Mouse (Mus musculus): ENCODE results near the gene Mepce. TPM values are rescaled to one million over a fixed set of nuclear protein-coding genes. Genes with fewer than 3 reads are reported as not detected.
"Not testable (repeated sequence)": the region's sequence is repeated elsewhere in the genome, so short reads cannot be mapped to it uniquely, and the experiment has no call there.

Mepce gene
- polyA plus RNA-seq (2016; fragmentation: Nextera tagmentation; extraction: Ambion mirVana) = 12.5 and 14.2 TPM in 2 replicates

DNA sequence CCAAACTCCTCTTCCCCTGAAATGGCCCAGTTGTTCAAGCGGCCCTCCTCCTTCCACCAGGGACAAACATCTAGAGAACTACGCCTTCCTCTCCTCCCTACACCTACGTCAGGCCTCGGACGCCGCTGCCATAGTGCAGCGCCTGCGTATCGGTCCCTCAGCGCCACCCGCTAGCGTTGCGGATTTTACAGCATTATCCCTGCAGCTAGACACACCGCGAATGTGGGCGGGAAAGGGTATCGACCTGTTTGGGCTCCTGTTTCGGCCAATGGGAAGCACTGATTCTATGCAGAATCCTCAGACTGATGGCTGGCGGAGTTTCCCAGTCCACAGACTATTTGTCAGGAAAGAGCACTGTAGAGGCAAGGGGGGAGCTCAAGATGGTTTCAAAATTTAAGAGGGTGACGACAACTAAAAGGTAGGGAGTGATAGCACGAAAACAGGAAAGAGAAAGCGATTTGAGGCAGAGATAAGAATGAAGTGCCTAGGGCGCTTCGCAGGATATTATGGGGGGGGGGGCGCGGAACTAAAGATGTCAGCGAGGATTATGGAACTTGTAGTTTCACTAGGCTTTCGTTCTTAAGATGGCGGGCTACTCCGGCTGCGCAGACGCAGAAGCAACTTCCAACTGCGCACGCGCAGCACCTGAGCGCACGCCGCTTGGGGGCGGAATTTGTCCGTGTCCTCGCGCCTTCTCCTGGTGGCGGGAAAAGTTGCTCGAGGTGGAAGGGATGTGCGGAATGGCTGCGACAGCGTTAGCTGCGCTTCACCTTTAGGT is at the start of gene Mepce, which contains the start of gene Zcwpw1:
Gene Mepce (minus strand): TSS at position 505 of the 778 bp plus-strand sequence.
Gene Zcwpw1 (plus strand): TSS at position 648 of the 778 bp plus-strand sequence.
- Histone ChIP-seq H3K9ac (replicated peaks) (peak within 1 kb of the TSS; percentile 93), H3K27ac (peak within 1 kb of the TSS; percentile 98), H3K4me1 (replicated peaks) (peaks cover 30% of the 10 kb centered on the region), H3K9me3 (no peaks in the 10 kb centered on the region), H3K4me2 (peak within 1 kb of the TSS; percentile 88), H3K36me3 (peaks cover 27% of the 10 kb centered on the region), H3K27me3 (no peaks in the 10 kb centered on the region), H3K4me3 (replicated peaks) (peak within 1 kb of the TSS; percentile 88)
- peak; percentile 50 for ATAC-seq (ENCODE audit: insufficient number of reproducible peaks, insufficient read depth, low FRiP score, low TSS enrichment, low read depth)
- under 1% methylated on average over 48 of the region's 48 CpGs for WGBS

GRCm38 (mm10) chr5:137837110-137837509 is 49.7 kb upstream of the Mepce start:
- H3K4me1 ChIP-seq (replicated peaks); H3K27me3 ChIP-seq; H3K4me2 ChIP-seq; H3K9ac ChIP-seq (replicated peaks); H3K9me3 ChIP-seq; ATAC-seq (ENCODE audit: insufficient number of reproducible peaks, insufficient read depth, low FRiP score, low TSS enrichment, low read depth); H3K36me3 ChIP-seq; H3K4me3 ChIP-seq (replicated peaks); H3K27ac ChIP-seq: not testable (repeated sequence)

DNA sequence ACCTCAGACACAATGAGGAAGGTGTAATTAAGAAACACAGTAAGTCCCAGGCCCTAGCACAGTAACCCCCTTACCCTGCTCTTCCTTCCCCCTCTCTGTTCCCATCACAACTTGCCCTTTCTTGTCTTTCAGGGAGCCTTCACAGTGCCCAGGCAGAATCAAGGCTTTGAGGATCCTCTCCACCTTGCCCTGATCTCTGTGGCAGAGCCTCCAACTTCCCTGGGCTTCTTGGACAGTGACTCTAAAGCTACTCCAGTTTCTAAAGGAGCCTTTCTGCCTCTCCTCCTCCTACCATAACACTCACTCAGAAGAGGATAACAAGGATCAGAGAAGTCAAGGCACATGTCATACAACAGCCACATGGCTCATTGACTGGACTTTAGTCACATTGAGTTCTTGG is 49.2 kb upstream of the Mepce start:
- Histone ChIP-seq H3K4me3 (replicated peaks) (no peak overlapping the region), H3K4me1 (replicated peaks) (no peaks in the 10 kb centered on the region), H3K9ac (replicated peaks) (no peak overlapping the region), H3K9me3 (no peaks in the 10 kb centered on the region), H3K36me3 (no peaks in the 10 kb centered on the region), H3K27ac (no peak overlapping the region), H3K27me3 (no peaks in the 10 kb centered on the region), H3K4me2 (no peak overlapping the region)
- ATAC-seq (ENCODE audit: insufficient number of reproducible peaks, insufficient read depth, low FRiP score, low TSS enrichment, low read depth) = no peak

- H3K9ac ChIP-seq (replicated peaks); H3K4me2 ChIP-seq; H3K27ac ChIP-seq; H3K36me3 ChIP-seq; H3K27me3 ChIP-seq; H3K9me3 ChIP-seq; H3K4me3 ChIP-seq (replicated peaks); ATAC-seq (ENCODE audit: insufficient number of reproducible peaks, insufficient read depth, low FRiP score, low TSS enrichment, low read depth); H3K4me1 ChIP-seq (replicated peaks): not testable (repeated sequence)
- WGBS = 56% methylated on average over 2 of the region's 2 CpGs
Observed at GRCm38 (mm10) chr5:137835966-137836520, 48.6 kb upstream of the Mepce start, which contains the start of gene Pilra. Pilra (minus strand) TSS chr5:137836281.

- no peak overlapping the region for H3K4me2 ChIP-seq
- H3K9me3 ChIP-seq = no peaks in the 10 kb centered on the region
- H3K4me3 ChIP-seq (replicated peaks) = no peak overlapping the region
- H3K4me1 ChIP-seq (replicated peaks) = no peaks in the 10 kb centered on the region
- no peak overlapping the region for H3K9ac ChIP-seq (replicated peaks)
- H3K36me3 ChIP-seq = no peaks in the 10 kb centered on the region
- no peak for ATAC-seq (ENCODE audit: insufficient number of reproducible peaks, insufficient read depth, low FRiP score, low TSS enrichment, low read depth)
- WGBS = 51% methylated on average over 4 of the region's 4 CpGs
- H3K27ac ChIP-seq = no peak overlapping the region
- no peaks in the 10 kb centered on the region for H3K27me3 ChIP-seq
Observed at GRCm38 (mm10) chr5:137833500-137833899, 46.0 kb upstream of the Mepce start.

DNA sequence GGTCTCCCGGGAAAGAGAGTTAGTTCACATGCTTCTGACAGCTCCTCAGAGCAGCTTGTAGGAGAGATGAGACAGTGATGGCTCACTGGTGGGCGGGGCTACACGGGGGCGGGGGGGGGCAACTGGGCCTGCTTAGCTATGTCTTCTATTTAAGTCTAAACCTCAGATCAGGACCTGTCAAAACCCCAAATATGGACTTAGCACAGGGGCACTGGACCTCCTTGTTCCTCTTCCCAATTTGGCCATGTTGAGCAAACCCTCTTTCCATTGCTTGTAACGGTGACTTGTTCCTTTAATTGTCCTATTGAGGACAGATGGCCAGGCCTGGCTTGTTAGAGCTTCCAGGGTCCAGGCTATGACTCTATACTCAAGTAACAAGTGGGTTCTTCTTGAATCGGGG is 44.1 kb upstream of the Mepce start:
- no peaks in the 10 kb centered on the region for H3K9me3 ChIP-seq
- 77% methylated on average over 6 of the region's 6 CpGs for WGBS
- no peak for ATAC-seq (ENCODE audit: insufficient number of reproducible peaks, insufficient read depth, low FRiP score, low TSS enrichment, low read depth)
- no peak overlapping the region for H3K9ac ChIP-seq (replicated peaks)
- H3K27me3 ChIP-seq = no peaks in the 10 kb centered on the region
- H3K27ac ChIP-seq = no peak overlapping the region
- no peaks in the 10 kb centered on the region for H3K36me3 ChIP-seq
- no peaks in the 10 kb centered on the region for H3K4me1 ChIP-seq (replicated peaks)
- H3K4me2 ChIP-seq = no peak overlapping the region
- H3K4me3 ChIP-seq (replicated peaks) = no peak overlapping the region

- H3K27ac ChIP-seq = no peak overlapping the region
- no peaks in the 10 kb centered on the region for H3K27me3 ChIP-seq
- H3K4me3 ChIP-seq (replicated peaks) = no peak overlapping the region
- no peaks in the 10 kb centered on the region for H3K36me3 ChIP-seq
- ATAC-seq (ENCODE audit: insufficient number of reproducible peaks, insufficient read depth, low FRiP score, low TSS enrichment, low read depth) = no peak
- H3K9me3 ChIP-seq = no peaks in the 10 kb centered on the region
- no peaks in the 10 kb centered on the region for H3K4me1 ChIP-seq (replicated peaks)
- WGBS = 81% methylated on average over 4 of the region's 4 CpGs
- no peak overlapping the region for H3K9ac ChIP-seq (replicated peaks)
- no peak overlapping the region for H3K4me2 ChIP-seq
Observed at GRCm38 (mm10) chr5:137831106-137831505, 43.7 kb upstream of the Mepce start.

DNA sequence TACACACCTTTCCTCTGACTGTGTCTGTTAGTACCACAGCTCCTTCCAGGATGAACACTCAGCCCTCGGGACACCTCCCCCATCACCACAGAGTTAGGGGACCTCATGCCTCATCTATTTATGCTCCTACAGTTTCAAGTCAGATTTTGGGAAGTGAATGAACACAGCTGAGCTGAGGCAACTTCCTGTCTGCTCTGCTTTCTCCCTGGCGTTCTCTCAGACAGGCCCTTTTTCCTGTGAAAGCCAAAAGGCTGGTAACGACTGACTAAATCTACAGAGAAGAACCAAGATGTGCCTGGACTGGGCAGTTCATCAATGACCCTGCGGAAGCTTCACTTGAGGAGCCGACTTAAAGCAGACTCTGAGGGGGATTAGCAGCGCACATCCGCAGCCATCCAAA is 42.8 kb upstream of the Mepce start:
- Histone ChIP-seq H3K27ac (no peak overlapping the region), H3K4me1 (replicated peaks) (no peaks in the 10 kb centered on the region), H3K9ac (replicated peaks) (no peak overlapping the region), H3K4me3 (replicated peaks) (no peak overlapping the region), H3K9me3 (no peaks in the 10 kb centered on the region), H3K36me3 (no peaks in the 10 kb centered on the region), H3K4me2 (no peak overlapping the region), H3K27me3 (no peaks in the 10 kb centered on the region)
- 81% methylated on average over 7 of the region's 7 CpGs for WGBS
- no peak for ATAC-seq (ENCODE audit: insufficient number of reproducible peaks, insufficient read depth, low FRiP score, low TSS enrichment, low read depth)

DNA sequence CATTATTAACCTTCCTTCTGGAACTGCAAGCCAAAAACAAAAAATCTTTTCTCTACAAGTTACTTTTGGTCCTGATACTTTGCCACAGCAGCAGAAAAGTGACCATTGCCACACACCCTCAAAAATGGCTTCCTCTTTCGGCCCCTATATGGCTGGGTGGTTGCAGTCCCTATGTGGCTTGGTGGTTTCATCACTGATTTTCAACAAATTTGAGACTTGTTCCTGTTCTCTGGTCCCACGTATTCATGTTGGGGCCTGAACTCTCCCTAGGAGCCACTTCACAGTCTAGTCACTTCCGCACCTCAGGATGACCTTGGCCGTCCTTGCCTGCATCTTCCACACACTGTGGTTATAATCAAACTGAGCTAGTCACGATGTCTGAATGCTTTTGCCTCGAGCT is 41.2 kb upstream of the Mepce start:
- Histone ChIP-seq H3K9me3 (no peaks in the 10 kb centered on the region), H3K27ac (no peak overlapping the region), H3K36me3 (no peaks in the 10 kb centered on the region), H3K27me3 (no peaks in the 10 kb centered on the region), H3K4me1 (replicated peaks) (no peaks in the 10 kb centered on the region), H3K4me2 (no peak overlapping the region), H3K4me3 (replicated peaks) (no peak overlapping the region), H3K9ac (replicated peaks) (no peak overlapping the region)
- WGBS = 82% methylated on average over 6 of the region's 6 CpGs
- ATAC-seq (ENCODE audit: insufficient number of reproducible peaks, insufficient read depth, low FRiP score, low TSS enrichment, low read depth) = no peak

DNA sequence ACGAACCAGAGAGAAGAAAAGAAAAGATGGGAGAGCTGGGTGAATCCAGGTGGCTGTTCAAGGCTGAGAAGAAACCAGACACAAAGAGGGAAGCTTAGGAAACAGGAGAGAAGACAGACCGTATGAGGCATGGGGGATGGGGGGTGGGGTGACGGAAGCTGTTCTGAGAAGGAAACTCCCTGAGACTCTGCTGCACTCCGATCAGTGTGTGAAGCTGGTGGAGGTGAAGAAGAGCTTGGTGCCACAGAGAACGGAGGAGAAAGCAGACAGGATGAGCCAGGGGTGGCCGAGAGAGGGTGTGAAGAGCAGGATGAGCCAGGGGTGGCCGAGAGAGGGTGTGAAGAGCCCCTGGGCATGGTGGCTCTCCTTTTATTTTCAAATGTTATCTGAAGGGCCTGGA is 39.0 kb upstream of the Mepce start:
- Histone ChIP-seq H3K4me1 (replicated peaks) (no peaks in the 10 kb centered on the region), H3K27me3 (no peaks in the 10 kb centered on the region), H3K36me3 (no peaks in the 10 kb centered on the region), H3K27ac (no peak overlapping the region), H3K9me3 (no peaks in the 10 kb centered on the region), H3K4me3 (replicated peaks) (no peak overlapping the region), H3K9ac (replicated peaks) (no peak overlapping the region), H3K4me2 (no peak overlapping the region)
- 59% methylated on average over 7 of the region's 7 CpGs for WGBS
- no peak for ATAC-seq (ENCODE audit: insufficient number of reproducible peaks, insufficient read depth, low FRiP score, low TSS enrichment, low read depth)

- Histone ChIP-seq H3K27me3 (no peaks in the 10 kb centered on the region), H3K4me1 (replicated peaks) (no peaks in the 10 kb centered on the region), H3K9me3 (no peaks in the 10 kb centered on the region), H3K9ac (replicated peaks) (no peak overlapping the region), H3K4me3 (replicated peaks) (no peak overlapping the region), H3K27ac (no peak overlapping the region), H3K4me2 (no peak overlapping the region), H3K36me3 (no peaks in the 10 kb centered on the region)
- ATAC-seq (ENCODE audit: insufficient number of reproducible peaks, insufficient read depth, low FRiP score, low TSS enrichment, low read depth) = no peak
- WGBS = 77% methylated on average over 2 of the region's 2 CpGs
Observed at GRCm38 (mm10) chr5:137825971-137826370, 38.5 kb upstream of the Mepce start.

DNA sequence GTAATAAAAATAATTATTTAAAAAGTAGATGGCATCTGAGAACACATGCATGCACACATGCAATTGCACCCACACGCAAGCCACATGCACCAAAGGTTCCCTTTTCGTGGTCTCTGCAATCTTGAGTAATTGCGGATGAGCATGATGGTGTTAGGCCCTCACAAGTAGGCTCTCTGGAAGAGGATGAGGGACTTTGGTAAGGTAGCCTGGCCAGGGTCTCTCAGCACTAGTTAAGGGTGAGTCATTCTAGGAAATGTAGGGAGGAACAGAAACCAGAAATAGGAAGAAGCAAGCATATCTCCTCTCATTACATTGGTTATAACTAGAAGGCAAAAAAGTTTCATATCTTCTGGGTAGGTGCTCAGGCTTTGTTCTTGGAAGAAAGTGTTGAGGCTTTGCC is 37.6 kb upstream of the Mepce start:
- ATAC-seq (ENCODE audit: insufficient number of reproducible peaks, insufficient read depth, low FRiP score, low TSS enrichment, low read depth) = no peak
- Histone ChIP-seq H3K4me2 (no peak overlapping the region), H3K4me1 (replicated peaks) (no peaks in the 10 kb centered on the region), H3K9ac (replicated peaks) (no peak overlapping the region), H3K27ac (no peak overlapping the region), H3K9me3 (no peaks in the 10 kb centered on the region), H3K36me3 (no peaks in the 10 kb centered on the region), H3K27me3 (no peaks in the 10 kb centered on the region), H3K4me3 (replicated peaks) (no peak overlapping the region)
- 92% methylated on average over 3 of the region's 3 CpGs for WGBS

Data from limb, embryonic 12.5 days (tissue).